Mouse (Mus musculus) heart, postnatal 14 days (tissue): ENCODE results near the gene Ubash3b. TPM values are rescaled to one million over a fixed set of nuclear protein-coding genes. Genes with fewer than 3 reads are reported as not detected.
A peak's percentile ranks its signal among the peaks of the same experiment; 100 is the strongest.

Source experiments
- DNase-seq, 2 experiments: peaks; one replicate each; pipeline ENCODE4 v3.0.0; 2021 to 2022
- intact Hi-C: fragments of 180-260 bp; cut with DNase I; formaldehyde crosslinking; loops from one replicate; pipeline ENCODE4 v1.15.1; 2025
- total RNA-seq, 2 experiments: library from RNA; stranded (reverse); gene quantifications; 2 replicates each; pipeline ENCODE4 v1.2.3; 2021

Ubash3b gene
- total RNA-seq, 2 experiments from 2014 or later: 1.7 to 1.8 TPM

DNA sequence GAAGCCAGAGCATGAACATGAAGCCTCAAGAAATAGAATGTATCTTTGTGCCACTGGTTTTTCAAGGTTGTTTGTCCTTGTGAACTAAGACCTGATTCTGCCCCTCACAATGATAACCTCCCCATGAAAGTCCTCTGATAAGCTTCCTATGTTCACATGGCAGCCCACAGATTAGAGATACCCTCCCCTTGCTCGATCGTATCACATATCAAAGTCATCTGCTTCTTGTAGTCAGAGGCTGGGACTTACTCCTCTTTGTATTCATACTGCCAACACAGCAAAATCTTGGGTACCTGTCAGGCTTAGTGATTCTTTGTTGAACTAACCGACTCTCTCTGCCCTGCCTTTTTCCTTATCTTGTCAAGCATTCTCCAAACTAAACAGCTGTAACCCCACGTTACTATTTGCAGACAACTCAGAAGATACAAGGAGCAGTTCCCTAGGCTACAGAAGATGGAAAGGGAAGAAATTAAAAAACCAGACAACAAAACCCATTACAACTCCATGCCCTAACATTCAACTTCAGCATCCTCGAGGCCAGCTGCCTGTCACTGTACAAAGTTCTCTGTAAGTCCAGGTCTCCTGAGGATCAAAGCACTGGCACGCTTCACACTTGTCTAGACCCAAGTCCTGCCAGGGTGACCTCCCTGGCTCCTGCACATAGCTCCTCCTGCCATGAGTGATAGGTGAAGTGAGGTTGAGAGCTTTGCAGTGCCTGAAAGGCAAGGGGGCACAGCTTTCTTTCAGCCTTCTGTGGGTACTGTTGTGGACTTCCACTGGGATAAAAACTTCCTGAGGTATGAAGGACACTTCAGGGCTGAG, 22.3 kb downstream of the Ubash3b start:
- DNase-seq: peak in 1 of 2 experiments; percentile 34
- intact Hi-C loops: no loop called here

DNA sequence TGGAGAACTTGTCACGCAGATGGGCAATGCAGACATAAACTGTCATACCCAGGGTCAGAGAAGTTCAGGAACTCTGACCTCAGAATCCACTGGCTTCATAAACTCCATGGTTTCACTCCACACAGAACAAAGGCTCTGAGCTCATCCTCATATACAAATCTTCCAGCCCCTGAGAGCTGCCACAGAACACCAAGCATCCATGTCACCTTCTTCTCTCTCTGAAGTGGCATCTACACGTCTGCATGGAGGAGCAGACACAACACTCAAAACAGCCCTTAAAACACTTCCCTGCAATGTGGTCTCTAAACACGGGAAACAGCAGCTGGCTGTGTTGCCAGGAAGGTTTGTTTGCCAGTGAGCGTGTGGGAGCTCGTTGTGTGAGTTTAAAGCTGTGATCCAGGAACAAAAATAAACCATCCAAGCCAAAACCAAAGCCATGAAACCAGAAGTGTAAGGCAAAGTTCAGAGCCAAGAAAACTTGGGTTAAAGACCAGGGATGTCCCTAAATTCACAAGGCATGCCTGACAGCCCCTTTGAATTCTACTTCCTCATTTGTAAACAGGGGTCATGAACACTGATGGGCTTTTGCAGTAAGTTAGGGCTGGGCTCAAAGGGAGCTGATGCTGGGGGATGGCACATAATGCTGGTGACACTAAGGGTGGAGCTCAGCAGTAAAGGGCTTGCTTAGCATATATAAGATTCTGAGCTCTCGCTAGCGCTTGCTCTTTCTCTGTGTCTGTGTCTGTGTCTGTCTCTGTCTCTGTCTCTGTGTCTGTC, 24.6 kb downstream of the Ubash3b start:
- DNase-seq: peak in 1 of 2 experiments; percentile 40

DNA sequence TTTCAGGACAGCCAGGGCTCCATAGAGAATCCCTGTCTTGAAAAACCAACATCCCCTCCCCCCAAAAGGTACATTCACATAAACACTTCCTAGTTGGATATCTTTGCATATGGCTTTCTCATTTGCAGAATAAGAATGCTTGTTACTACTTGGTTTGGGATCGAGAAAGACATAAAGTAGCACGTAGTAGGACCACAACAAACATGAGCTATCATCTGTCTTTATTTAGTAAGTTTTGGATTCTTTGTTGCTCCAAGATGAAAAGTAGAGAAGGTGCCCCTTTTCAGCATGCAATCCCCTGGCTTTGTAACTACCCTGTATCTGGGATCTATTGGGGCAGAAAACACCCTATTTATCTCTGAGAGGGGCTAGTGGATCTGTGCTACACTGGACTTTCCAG, 25.2 kb downstream of the Ubash3b start:
- no peak for DNase-seq
- intact Hi-C loops: no loop called here

More for the DNA sequence above, 24.6 kb downstream of the Ubash3b start:
- intact Hi-C loops: no loop called here

DNA sequence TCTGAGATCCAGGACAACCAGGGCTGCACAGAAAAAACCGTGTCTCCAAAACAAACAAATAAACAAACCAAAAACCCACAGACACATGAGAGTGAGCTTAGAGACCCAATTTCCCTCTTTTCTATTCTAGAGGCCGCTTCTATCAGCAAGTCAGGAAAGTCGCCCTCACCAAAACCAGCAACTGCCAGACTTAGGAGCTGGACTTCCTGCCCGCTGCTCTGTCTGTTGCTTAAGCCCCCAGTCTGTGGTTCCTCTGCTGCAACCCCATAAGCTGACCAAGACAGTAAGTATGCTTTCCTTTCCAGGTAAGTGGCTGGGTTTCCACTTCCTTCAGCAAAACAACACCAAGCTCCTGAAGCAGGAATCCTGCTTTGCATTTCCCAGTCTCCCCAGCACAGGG, 26.6 kb downstream of the Ubash3b start:
- intact Hi-C loops: no loop called here

DNA sequence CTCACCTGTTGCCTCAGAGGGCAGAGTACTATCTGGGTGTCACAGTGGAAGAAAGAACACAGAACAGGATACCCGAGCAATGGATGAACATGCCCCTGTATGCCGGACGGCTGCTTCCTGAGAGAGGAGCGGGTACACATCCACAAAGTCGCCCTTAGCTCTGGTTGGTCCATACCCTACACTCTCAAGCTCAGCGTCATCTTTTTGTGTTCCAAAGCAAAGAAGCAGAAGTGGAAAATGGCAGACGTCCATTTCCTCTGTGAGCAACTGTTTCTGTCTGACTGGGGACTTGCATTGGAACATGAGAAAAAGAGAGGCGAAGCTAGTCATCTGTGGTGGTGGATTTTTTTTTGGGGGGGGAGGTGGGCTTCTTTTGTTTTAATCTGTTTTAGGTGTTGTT, 30.9 kb downstream of the Ubash3b start:
- DNase-seq: no peak

More for the DNA sequence above, 26.6 kb downstream of the Ubash3b start:
- DNase-seq: no peak

DNA sequence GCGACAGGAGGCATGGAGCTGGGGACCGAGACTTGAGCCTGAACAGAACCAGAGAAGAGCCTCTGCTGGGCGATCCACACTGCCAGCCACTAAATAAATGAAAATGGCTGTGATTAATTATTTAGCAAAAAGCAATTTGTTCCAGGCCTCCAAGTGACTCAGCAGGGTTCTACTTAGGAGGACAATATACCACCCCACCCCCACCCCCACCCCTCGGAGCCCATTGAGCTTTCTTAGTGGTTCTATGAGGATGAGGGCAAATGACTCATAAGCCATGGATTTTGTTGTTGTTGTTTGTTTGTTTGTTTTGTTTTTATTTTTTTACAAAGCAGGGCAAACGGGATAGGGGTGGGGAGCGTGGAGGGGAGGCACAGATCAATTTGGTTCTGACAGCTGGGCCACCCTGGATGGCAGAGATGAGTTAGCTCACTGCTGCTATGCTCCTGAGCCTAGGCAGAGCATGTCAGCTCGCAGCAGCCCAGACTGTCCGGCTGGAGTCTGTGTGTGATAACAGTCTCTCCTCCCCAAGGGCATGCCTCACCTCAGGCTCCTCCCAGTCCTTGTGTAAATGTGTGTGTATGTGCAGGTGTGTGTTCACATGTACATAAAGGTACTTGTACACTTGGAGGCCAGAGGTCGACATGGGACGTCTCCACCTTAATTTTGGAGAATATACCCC, 31.6 kb downstream of the Ubash3b start:
- no peak for DNase-seq
- intact Hi-C loops: no loop called here

More for the DNA sequence above, 30.9 kb downstream of the Ubash3b start:
- intact Hi-C loops: no loop called here

DNA sequence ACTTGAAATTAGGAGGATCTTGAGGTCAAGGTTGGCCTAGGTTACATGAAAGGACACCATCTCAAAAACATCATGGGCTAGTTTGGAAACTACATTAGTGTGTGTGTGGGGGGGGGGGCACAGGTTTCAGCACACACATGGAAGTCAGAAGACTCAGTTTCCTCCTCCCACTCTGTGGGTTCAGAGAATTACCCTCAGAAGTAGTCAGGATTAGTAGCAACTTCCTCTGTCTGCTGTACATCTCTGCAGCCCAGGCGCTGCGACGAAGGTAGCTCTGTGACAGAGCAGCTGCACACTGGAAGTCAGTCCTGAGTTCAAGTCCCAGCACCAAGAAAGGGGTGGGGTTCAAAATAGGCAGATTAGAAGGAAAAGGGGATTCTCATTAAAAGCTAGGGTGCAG, 32.2 kb downstream of the Ubash3b start:
- intact Hi-C loops: no loop called here

DNA sequence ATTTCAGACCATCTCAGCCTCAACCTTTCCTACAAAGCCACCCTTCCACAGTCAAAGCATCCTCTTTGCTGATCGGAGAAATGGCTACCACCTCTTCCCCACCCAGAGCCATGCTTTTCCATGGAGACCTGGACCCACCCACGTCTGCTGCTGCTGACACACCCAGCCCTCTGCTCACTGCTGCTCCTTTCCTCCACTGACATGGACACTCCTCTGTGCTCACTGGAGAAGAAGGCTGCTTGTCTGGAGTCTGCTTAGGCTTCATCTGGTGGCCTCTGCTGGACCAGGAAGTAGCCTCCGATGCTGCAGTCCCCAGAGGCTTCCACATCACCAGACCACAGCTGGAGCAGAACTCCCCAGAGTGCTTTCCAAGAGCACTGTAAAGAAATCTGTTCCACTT, 34.8 kb downstream of the Ubash3b start:
- DNase-seq: no peak
- intact Hi-C loops: no loop called here

More for the DNA sequence above, 32.2 kb downstream of the Ubash3b start:
- DNase-seq: no peak

DNA sequence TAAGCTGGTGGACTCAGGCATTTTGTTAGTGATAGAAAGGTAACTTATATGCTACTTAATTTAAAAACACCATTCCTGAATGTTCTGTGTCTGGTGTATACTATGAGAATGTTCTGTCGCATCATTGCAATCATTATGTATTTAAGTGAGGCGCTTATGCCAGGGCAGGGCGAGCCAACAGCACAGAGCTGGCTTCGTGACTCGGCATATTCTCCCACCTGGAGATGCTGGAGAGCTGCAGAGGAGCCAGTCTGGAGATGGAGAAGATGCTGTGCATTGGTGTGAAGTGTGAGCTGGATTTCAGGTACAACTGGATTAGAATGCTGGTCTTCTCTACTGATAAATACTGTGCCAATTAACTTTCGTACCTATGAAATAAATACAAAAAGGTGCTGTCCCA, 37.2 kb downstream of the Ubash3b start:
- intact Hi-C loops: loop anchor here (5.0 kb wide), 1 partner anchor 52 kb away; no protein-coding TSS in a partner anchor
- DNase-seq: no peak

DNA sequence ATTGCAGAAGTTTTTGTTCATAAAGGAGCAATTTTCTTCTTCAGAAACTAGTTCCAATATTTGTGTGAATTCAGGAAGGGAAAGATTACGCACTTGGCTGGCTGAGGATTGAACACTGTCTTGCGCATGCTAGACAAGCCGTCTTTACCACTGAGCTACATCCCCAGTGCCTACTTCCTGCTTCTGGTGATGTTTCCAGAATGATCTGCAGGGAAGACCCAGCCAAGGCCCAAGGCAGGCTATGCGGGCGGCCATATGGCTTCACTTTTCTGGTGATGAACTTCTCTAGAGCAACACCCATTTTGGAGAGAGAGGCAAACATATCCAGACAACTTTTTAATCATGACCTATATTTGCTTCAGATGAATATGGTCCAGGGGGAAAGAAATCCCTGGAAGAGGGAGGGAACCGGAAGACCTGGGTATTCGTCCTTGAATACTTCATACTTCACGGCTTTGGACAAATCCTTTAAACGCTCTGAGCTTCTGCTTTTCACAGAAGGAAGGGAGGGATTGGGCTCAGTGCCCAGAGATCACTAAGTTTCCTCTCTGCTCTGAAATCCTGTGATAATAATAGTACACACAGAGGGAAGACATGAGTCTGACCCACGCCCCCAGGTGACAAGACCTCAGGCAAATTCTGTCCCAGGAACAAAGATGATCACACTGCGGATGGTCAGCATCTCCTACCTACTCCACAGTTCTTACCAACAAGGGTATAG, 38.9 kb downstream of the Ubash3b start:
- intact Hi-C loops: loop anchor here (5.0 kb wide), 1 partner anchor 50 kb away; no protein-coding TSS in a partner anchor
- DNase-seq: peak; percentile 54 to 62

DNA sequence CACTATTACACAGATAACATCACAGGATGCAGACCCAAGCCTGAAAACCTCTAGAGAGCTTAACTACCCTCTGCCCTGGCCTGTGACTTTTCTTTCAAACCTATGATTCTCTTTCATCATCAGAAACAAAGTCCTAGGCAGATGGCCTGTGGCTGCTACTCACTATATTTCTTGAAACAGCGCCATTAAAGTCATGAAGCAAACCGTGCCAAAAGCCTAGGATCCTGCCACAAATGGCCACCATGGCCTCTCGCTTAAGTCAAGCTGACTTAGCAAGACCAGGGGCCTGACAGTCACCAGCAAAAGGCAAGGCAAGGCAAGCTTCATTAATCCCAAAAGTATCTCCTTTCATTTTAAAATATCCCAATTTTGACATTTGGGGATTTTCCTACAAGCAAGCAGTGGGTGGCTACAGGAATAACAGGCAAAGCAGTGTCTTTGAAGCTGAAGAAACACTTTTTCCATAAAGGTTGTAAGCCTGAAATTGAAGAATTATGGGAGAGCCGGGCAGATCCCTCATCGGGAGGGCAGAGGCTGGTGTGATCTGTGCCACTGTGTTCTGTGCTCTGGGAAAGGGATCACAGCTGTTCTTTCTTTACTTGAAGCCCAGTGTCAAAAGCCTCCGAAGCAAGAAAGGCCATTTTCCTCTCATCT, 39.7 kb downstream of the Ubash3b start:
- intact Hi-C loops: loop anchor here (5.0 kb wide), 1 partner anchor 50 kb away; no protein-coding TSS in a partner anchor
- no peak for DNase-seq

DNA sequence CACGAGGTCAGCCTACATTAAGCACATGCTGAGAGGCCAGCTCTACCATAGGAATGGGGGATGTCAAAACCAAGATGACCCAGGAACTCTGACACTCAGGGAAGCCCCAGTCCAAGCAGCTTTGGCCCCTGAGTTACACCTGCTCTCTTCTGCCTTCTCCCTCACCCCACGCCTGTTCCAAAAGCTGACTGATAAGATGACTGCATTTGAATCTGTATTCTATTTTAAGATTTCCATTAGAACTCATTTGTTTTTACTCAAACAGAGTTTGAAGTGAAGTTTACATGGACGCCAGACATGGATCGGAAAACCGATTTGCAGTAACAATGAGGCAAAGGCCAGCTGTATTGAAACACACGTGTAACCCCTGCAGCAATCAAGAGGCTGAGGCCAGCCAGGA, 41.5 kb downstream of the Ubash3b start:
- intact Hi-C loops: loop anchor here (5.0 kb wide), 1 partner anchor 48 kb away; no protein-coding TSS in a partner anchor
- no peak for DNase-seq

DNA sequence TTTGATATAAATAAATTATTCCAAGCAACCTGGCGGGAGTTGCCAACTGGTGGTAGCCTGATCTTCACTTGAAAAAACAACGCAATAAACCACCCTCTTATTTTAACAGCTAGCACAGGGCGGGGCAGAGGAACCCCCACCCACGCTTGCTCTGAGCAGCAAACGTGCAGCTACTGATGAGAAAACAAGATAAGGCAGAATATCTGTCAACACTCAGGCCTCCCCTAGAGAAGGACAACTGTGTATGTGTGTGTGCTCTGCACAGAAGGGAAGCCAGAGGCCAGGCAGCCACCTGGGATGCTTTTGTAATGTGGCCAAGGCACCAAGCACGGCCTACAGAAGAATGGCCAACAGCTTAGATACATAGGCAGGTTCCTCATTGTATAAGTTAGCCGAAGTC, 43.4 kb downstream of the Ubash3b start:
- DNase-seq: no peak
- intact Hi-C loops: no loop called here

DNA sequence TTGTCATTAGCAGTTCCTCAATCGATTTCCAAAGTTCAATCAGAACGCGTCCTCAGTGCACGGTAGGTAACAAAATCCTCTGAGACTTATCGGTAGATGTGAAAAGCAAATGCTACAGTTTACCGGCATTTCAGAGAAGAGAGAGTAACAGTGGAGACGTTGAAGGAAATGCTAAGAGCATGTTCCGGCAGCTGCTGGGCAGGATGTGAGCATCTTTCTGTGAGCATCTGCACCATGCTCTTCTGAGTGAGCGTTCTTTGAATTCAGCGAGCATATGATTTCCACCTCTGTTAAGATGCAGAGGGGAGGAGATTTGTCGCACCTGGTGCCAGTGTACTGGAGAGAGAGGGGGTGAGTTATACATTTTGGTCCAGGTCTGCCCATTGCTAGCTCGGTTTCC, 45.4 kb downstream of the Ubash3b start:
- intact Hi-C loops: no loop called here
- no peak for DNase-seq

DNA sequence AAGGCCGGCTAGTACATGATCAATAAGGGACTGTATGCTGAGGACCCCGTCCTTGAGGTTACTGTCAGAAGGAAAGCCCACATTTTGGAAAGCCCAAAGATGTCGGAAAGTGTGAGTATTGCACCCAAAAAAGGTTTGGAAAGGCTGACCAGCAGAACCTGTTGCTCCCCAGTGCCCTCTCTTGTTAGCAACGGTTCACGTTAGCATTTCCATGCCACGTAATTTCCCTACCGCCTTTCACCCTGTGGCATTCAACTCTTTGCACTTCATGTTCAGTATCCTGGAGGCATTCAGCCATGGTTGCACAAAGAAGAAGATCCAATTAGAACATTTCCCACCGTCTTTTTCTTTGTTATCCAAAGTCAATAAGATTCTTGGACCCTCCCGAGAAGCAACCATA, 47.1 kb downstream of the Ubash3b start:
- intact Hi-C loops: no loop called here
- DNase-seq: no peak

DNA sequence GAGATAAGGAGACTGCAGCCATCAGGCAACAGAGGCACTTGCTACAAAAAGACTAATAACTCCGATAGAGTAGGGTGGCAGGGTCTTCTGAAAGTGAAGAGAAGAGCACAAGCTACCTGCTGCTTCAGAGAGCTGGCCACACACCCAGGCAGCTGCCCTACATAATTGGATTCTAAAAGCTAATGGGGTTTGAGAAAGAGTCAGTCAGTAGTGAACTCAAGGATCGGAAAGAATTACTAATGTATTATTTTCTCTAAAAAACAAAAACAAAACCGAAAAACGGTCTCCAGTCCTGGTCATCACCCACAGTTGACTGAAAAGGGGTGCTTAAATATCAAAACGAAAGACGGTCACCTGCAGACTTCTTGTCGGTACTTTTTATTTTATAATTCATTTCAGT, 51.7 kb downstream of the Ubash3b start:
- no peak for DNase-seq
- intact Hi-C loops: no loop called here

DNA sequence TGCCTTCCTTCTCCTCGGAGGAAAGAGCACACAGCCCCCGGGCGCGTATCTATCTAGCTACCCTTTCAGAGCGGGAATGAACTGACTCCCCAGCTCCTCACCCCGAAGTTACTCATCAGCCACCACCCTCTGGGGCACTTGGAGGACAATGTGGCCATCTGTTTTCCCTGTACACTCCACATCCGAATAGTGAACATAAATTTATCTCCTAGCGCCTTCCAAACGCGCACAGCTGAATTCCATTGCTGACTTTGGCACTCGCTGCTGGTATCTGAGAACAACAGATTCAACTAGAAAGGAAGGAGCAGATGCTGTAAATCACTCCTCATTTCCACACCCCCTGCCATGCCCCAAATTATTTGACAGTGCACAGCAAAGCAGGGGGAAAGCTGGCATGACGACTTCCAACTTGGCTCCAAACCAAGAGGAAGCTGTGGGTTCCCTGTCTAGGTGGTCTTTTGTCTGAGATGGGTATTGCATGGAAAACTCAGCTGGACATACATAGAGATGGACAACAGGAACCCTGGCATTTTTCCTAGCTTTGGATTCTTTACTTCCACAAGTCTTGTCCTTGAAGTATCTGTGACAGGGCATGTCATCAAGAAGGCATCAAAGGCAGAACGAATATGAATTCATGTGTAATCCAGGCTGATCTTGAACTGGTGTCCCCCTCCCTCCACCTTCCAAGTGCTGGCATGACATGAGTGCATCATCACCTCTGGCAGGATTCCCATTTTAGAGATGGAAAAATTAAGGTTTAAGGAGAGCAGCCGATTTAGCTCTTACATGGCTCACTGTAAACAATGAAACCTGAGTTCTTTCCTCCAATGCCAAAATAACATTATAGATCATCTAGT, 52.9 kb downstream of the Ubash3b start:
- intact Hi-C loops: loop anchor here (1.0 kb wide), 1 partner anchor 16 kb away; no protein-coding TSS in a partner anchor
- peak; percentile 38 to 65 for DNase-seq

DNA sequence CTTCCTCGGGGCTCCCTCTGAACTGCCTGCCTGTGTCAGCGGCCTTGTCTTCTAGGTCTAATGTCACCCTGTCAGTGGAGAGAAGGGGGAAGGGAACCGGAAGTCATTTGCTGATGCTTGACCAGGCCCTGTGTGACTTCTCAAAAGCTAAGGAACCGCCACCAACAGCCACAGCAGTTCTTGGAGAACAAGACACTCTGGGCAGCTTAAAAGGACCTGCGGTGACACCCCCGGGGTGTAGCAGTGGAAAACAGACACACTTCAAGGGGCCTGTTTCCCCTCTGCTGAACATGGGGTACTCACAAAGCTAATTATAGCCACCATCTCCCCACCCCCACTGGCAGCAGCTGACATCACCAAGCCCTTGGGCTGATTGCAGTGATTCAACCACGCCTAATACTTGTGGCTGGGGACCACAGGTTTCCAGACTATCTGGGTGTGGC, 56.3 kb downstream of the Ubash3b start:
- no peak for DNase-seq
- intact Hi-C loops: no loop called here
